Mouse (Mus musculus): ENCODE results near the gene Gm28047. TPM values are rescaled to one million over a fixed set of nuclear protein-coding genes. Genes with fewer than 3 reads are reported as not detected.

Gm28047 gene
- total and polyA plus RNA-seq, 3 experiments = 0.36 to 1.3 TPM; not detected in 1

GRCm38 (mm10) chr15:102499851-102500250, 125.0 kb downstream of the Gm28047 start:
- intact Hi-C loops (cut with DNase I) = no loop called here
- WGBS = 86% methylated on average over 6 of the region's 6 CpGs

GRCm38 (mm10) chr15:102499370-102499769, 125.5 kb downstream of the Gm28047 start:
- H3K27me3 ChIP-seq (ENCODE audit: control insufficient read depth, insufficient read depth, low read length) = no peaks in the 10 kb centered on the region
- peaks cover 17% of the 10 kb centered on the region for H3K36me3 ChIP-seq (ENCODE audit: control insufficient read depth, insufficient read depth, low read length)
- no peak overlapping the region for H3K4me3 ChIP-seq
- no peak overlapping the region for H3K9ac ChIP-seq (ENCODE audit: low read depth, low read length)
- intact Hi-C loops (cut with DNase I) = no loop called here
- WGBS = 60% methylated on average over 3 of the region's 3 CpGs
- no peaks in the 10 kb centered on the region for H3K4me1 ChIP-seq (ENCODE audit: control insufficient read depth, insufficient read depth, low read length)
- TF ChIP-seq CTCF (IDR thresholded peaks at IDR 0.05) (no peak), EP300 (IDR thresholded peaks at IDR 0.05; ENCODE audit: insufficient read depth, low read depth, low read length) (no peak), POLR2A (IDR thresholded peaks at IDR 0.05; ENCODE audit: insufficient read depth, low read depth, low read length) (no peak)
- no peak for DNase-seq
- H3K27ac ChIP-seq = no peak overlapping the region
- H3K79me2 ChIP-seq (replicated peaks; ENCODE audit: control insufficient read depth, insufficient read depth, low read length) = no peaks in the 10 kb centered on the region

More at GRCm38 (mm10) chr15:102499851-102500250, 125.0 kb downstream of the Gm28047 start:
- DNase-seq = no peak
- no peak overlapping the region for H3K9ac ChIP-seq (ENCODE audit: low read depth, low read length)
- no peaks in the 10 kb centered on the region for H3K27me3 ChIP-seq (ENCODE audit: control insufficient read depth, insufficient read depth, low read length)
- peaks cover 14% of the 10 kb centered on the region for H3K36me3 ChIP-seq (ENCODE audit: control insufficient read depth, insufficient read depth, low read length)
- no peak for TF ChIP-seq POLR2A (IDR thresholded peaks at IDR 0.05; ENCODE audit: insufficient read depth, low read depth, low read length)
- no peak for TF ChIP-seq CTCF (IDR thresholded peaks at IDR 0.05)
- no peak for TF ChIP-seq EP300 (IDR thresholded peaks at IDR 0.05; ENCODE audit: insufficient read depth, low read depth, low read length)
- no peaks in the 10 kb centered on the region for H3K4me1 ChIP-seq (ENCODE audit: control insufficient read depth, insufficient read depth, low read length)
- H3K79me2 ChIP-seq (replicated peaks; ENCODE audit: control insufficient read depth, insufficient read depth, low read length) = no peaks in the 10 kb centered on the region
- no peak overlapping the region for H3K4me3 ChIP-seq
- H3K27ac ChIP-seq = no peak overlapping the region

- H3K27ac ChIP-seq = no peak overlapping the region
- WGBS = 86% methylated on average over 3 of the region's 3 CpGs
- peaks cover 20% of the 10 kb centered on the region for H3K36me3 ChIP-seq (ENCODE audit: control insufficient read depth, insufficient read depth, low read length)
- H3K4me3 ChIP-seq = no peak overlapping the region
- H3K79me2 ChIP-seq (replicated peaks; ENCODE audit: control insufficient read depth, insufficient read depth, low read length) = peaks cover 1% of the 10 kb centered on the region; the same call in 1 of the 2 replicates
- H3K27me3 ChIP-seq (ENCODE audit: control insufficient read depth, insufficient read depth, low read length) = no peaks in the 10 kb centered on the region
- TF ChIP-seq EP300 (IDR thresholded peaks at IDR 0.05; ENCODE audit: insufficient read depth, low read depth, low read length) (no peak), CTCF (IDR thresholded peaks at IDR 0.05) (no peak), POLR2A (IDR thresholded peaks at IDR 0.05; ENCODE audit: insufficient read depth, low read depth, low read length) (no peak)
- H3K4me1 ChIP-seq (ENCODE audit: control insufficient read depth, insufficient read depth, low read length) = no peaks in the 10 kb centered on the region
- intact Hi-C loops (cut with DNase I) = no loop called here
- no peak overlapping the region for H3K9ac ChIP-seq (ENCODE audit: low read depth, low read length)
- no peak for DNase-seq
Measured at GRCm38 (mm10) chr15:102498322-102498721, 126.5 kb downstream of the Gm28047 start.

GRCm38 (mm10) chr15:102487664-102488063, 137.2 kb downstream of the Gm28047 start:
- H3K9ac ChIP-seq (ENCODE audit: low read depth, low read length) = no peak overlapping the region
- 35% methylated on average over 1 of the region's 1 CpGs for WGBS

GRCm38 (mm10) chr15:102485853-102486252, 139.0 kb downstream of the Gm28047 start:
- 84% methylated on average over 12 of the region's 12 CpGs for WGBS
- intact Hi-C loops (cut with DNase I) = no loop called here

More at GRCm38 (mm10) chr15:102487664-102488063, 137.2 kb downstream of the Gm28047 start:
- intact Hi-C loops (cut with DNase I) = no loop called here
- Histone ChIP-seq H3K4me3 (no peak overlapping the region), H3K27ac (no peak overlapping the region), H3K79me2 (replicated peaks; ENCODE audit: control insufficient read depth, insufficient read depth, low read length) (peaks cover 3% of the 10 kb centered on the region; the same call in 1 of the 2 replicates), H3K4me1 (ENCODE audit: control insufficient read depth, insufficient read depth, low read length) (peaks cover 1% of the 10 kb centered on the region; the same call in 1 of the 2 replicates), H3K36me3 (ENCODE audit: control insufficient read depth, insufficient read depth, low read length) (peaks cover 42% of the 10 kb centered on the region), H3K27me3 (ENCODE audit: control insufficient read depth, insufficient read depth, low read length) (no peaks in the 10 kb centered on the region)
- no peak for DNase-seq
- TF ChIP-seq POLR2A (IDR thresholded peaks at IDR 0.05; ENCODE audit: insufficient read depth, low read depth, low read length) (no peak), EP300 (IDR thresholded peaks at IDR 0.05; ENCODE audit: insufficient read depth, low read depth, low read length) (no peak), CTCF (IDR thresholded peaks at IDR 0.05) (no peak)

GRCm38 (mm10) chr15:102483136-102483535, 141.7 kb downstream of the Gm28047 start:
- no peak for TF ChIP-seq EP300 (IDR thresholded peaks at IDR 0.05; ENCODE audit: insufficient read depth, low read depth, low read length)
- TF ChIP-seq CTCF (IDR thresholded peaks at IDR 0.05) = no peak
- no peak for TF ChIP-seq POLR2A (IDR thresholded peaks at IDR 0.05; ENCODE audit: insufficient read depth, low read depth, low read length)
- peak overlapping the region; percentile 3 for H3K27ac ChIP-seq
- H3K9ac ChIP-seq (ENCODE audit: low read depth, low read length) = no peak overlapping the region
- peaks cover 3% of the 10 kb centered on the region; the same call in 1 of the 2 replicates for H3K79me2 ChIP-seq (replicated peaks; ENCODE audit: control insufficient read depth, insufficient read depth, low read length)
- H3K4me3 ChIP-seq = no peak overlapping the region
- H3K27me3 ChIP-seq (ENCODE audit: control insufficient read depth, insufficient read depth, low read length) = no peaks in the 10 kb centered on the region
- H3K4me1 ChIP-seq (ENCODE audit: control insufficient read depth, insufficient read depth, low read length) = peaks cover 1% of the 10 kb centered on the region; the same call in 1 of the 2 replicates
- WGBS = 59% methylated on average over 3 of the region's 3 CpGs
- DNase-seq = no peak
- intact Hi-C loops (cut with DNase I) = no loop called here
- peaks cover 42% of the 10 kb centered on the region for H3K36me3 ChIP-seq (ENCODE audit: control insufficient read depth, insufficient read depth, low read length)

More at GRCm38 (mm10) chr15:102485853-102486252, 139.0 kb downstream of the Gm28047 start:
- no peak for TF ChIP-seq CTCF (IDR thresholded peaks at IDR 0.05)
- no peak for TF ChIP-seq POLR2A (IDR thresholded peaks at IDR 0.05; ENCODE audit: insufficient read depth, low read depth, low read length)
- TF ChIP-seq EP300 (IDR thresholded peaks at IDR 0.05; ENCODE audit: insufficient read depth, low read depth, low read length) = no peak
- peaks cover 44% of the 10 kb centered on the region for H3K36me3 ChIP-seq (ENCODE audit: control insufficient read depth, insufficient read depth, low read length)
- DNase-seq = no peak
- no peaks in the 10 kb centered on the region for H3K27me3 ChIP-seq (ENCODE audit: control insufficient read depth, insufficient read depth, low read length)
- no peak overlapping the region for H3K4me3 ChIP-seq
- H3K27ac ChIP-seq = no peak overlapping the region
- peaks cover 1% of the 10 kb centered on the region; the same call in 1 of the 2 replicates for H3K4me1 ChIP-seq (ENCODE audit: control insufficient read depth, insufficient read depth, low read length)
- H3K79me2 ChIP-seq (replicated peaks; ENCODE audit: control insufficient read depth, insufficient read depth, low read length) = peaks cover 3% of the 10 kb centered on the region; the same call in 1 of the 2 replicates
- H3K9ac ChIP-seq (ENCODE audit: low read depth, low read length) = no peak overlapping the region
